Mouse (Mus musculus): Measurements from ENCODE around the gene Samd1.

- TF ChIP-seq POLR2A (IDR thresholded peaks at IDR 0.05; ENCODE audit: borderline replicate concordance, insufficient read depth, low read length) (no peak), CTCF (IDR thresholded peaks at IDR 0.05; ENCODE audit: borderline replicate concordance, insufficient read depth, low read depth, low read length) (no peak)
Observed at GRCm38 (mm10) chr8:84025863-84026262, 28.4 kb downstream of the Samd1 start.

Data from cerebellum, adult 2 months (tissue).